Mouse (Mus musculus) ES-CJ7 (cell line): ENCODE results near the gene Tada2a.

Experiments
- DNase-seq: peaks from one replicate; pipeline ENCODE4 v3.0.0; 2011; ENCODE audit warnings: low read depth, low spot score

The Tada2a gene

DNA sequence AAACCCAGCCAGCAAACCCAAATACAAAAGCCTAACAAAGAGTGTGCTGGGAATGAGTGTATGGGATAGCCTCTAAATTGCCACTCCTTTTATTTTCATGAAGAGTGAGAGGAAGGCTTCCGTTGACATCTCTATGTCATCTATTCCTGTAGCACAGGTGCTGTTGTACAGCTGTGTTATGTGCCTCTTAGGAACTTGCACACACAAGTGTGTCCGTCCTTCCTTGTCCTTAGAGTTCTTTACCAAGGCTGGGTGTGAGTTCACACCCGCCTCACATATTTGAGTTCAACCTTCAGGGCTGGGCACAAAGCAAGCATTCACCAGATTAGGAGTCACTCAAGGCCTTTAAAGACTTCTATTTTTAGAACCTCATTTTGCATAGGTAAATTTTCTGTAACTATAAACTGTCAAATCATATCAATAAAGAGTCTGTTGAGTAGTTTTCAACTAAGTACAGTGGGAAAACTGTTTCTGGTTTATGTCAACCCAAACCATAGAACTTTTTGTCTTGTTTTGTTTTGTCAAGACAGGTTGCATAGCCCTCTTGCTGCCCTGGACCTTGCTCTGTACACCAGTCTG lies 65.7 kb downstream of the Tada2a start:
- DNase-seq, result no peak

GRCm38 (mm10) chr11:84062805-84063204 lies 66.6 kb downstream of the Tada2a start:
- no peak for DNase-seq

GRCm38 (mm10) chr11:84061881-84062280 lies 67.5 kb downstream of the Tada2a start:
- DNase-seq, result peak; percentile 69

GRCm38 (mm10) chr11:84060635-84061034 lies 68.8 kb downstream of the Tada2a start:
- DNase-seq, result no peak

DNA sequence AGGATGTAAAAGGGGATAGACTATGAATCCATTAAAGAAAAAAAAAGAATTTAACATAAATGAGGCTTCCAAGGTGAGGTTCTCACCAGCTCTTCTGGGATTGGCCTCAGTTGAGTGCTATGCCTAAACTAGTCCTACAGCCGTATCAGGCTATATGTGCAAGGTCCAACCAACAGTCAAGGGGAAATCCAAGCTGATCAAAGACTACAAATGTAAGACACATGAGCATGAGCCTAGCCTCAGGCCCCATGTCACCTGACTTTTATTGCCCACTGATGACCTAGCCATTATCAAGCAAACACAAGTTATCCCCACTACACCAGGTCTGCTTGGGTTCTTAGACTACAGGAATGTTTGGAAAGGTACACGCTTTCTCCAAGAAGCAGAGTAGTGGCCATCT lies 69.6 kb downstream of the Tada2a start:
- DNase-seq, result no peak

- no peak for DNase-seq
These were observed 72.0 kb downstream of the Tada2a start for GRCm38 (mm10) chr11:84057418-84057817.

- DNase-seq, result no peak
These were observed 75.8 kb downstream of the Tada2a start for GRCm38 (mm10) chr11:84053524-84054163.

- DNase-seq, result no peak
These were observed 76.3 kb downstream of the Tada2a start for GRCm38 (mm10) chr11:84053055-84053454.

DNA sequence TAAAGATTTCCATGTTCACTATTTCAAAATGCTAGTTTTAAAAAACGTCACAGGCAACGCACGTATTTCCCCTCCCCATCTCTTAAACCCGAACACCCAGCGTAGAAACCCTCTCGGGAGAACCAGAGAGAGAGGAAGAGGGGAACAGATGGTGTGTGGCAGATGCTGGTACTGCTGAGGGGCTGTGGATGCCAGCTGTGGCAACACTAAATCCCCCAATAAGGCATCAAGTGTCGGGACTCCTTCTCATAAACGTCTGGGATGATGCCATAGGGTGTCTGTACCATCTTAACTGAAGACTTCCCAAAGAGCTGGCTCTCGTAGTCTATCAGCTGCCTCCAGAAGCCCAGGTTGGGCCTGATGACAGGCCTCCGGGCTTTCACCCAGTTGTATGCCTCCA lies 81.0 kb downstream of the Tada2a start:
- no peak for DNase-seq

- DNase-seq, result no peak
These were observed 82.1 kb downstream of the Tada2a start for GRCm38 (mm10) chr11:84047270-84047669.

- DNase-seq, result no peak
These were observed 84.4 kb downstream of the Tada2a start for GRCm38 (mm10) chr11:84044988-84045387.

DNA sequence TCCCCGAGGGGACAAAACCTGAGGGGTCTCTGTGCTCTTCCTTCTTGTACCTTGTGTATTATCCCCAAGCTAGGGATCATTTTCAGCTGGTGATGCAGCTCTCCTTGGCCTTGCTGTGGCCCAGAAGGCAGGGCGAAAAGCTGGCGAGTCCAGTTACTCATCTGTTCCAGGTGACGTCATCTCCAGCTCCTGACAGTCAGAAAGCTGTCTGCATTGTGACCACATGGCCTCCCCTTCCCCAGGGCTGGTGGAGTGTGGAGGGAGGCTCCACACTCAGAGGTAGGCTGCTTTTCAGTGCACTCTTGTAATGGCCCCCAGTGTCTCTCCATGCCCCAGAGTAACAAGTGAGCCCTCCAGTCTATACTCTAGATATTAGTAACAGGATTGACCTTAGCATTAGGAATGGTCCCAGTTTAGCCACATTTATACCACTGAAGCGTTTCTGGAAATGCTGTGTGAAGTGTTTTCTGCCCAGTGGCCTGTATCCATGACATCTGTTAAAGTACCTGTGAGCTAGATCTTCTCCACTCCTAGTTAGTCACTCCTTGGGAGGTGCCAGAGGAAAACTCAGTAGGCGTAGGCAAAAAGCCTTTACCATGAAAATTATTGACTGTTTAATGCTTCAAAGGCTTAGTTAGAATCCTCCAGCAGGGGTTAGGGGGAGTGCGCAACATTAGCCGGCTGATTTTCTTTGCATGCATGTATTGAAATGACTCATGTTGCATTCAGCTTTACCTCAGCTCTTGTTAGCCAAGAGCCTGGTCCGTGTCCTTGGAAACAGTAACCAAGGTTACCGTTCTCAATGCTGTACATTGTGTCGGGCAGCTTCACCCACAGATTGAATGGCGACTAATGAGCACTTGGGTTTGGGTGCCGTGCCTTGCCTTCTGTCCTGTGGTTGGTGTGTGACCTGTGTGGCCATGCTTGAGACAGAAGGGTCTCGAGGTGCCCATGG lies 86.3 kb downstream of the Tada2a start:
- peak; percentile 51 for DNase-seq

- DNase-seq, result no peak
These were observed 88.8 kb downstream of the Tada2a start for GRCm38 (mm10) chr11:84040621-84041020.

DNA sequence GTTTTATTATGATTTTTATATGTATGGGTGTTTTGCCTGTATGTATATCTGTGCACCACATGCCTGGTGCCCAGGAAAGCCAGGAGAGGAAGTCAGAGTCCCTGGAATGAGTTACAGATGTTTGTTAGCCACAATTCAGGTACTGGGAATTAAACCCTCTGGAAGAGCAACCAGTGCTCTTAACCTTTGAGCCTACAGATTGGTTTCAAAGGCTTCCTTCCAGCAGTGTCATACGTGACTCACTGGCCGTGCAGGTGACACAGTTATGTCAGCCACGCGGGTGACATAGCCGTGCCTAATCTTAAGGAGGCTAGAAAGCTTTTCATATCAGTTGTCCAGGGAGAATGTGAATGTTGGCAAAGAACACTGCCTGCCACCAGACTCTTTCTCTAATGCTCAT lies 95.7 kb downstream of the Tada2a start:
- no peak for DNase-seq

GRCm38 (mm10) chr11:84032559-84032958 lies 96.8 kb downstream of the Tada2a start:
- no peak for DNase-seq

GRCm38 (mm10) chr11:84031971-84032370 lies 97.4 kb downstream of the Tada2a start:
- peak; percentile 41 for DNase-seq
